ENCODE assay signal across 9 mouse cellular contexts in the genomic region with DNA sequence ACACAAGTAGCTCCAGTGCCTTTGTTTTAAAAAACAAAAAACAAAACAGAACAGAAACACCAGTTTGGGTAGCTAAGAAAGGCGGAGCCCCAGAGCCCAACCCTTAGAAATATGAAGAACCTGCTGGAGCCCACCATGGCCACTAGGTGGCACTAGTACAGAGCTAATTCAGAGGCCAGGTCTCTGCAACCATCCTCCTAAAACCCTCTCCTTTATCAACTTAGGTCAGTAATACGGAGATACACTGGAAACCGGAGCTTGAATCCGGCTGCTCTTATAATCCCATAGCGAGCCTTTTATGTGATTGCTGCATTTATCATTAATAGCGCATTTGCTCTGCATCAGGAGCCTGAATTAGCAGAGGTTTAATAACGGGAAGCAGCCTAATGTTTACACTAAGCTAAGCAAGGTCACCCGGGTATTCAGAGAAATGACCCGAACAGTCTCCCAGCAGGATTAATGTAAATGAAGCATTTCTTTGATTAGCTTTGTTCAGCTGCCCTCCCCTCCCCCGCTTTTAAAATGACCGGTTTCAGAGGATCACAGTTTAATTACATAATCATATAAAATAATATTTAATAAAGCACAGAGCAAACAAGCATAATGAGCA. TPM values are rescaled to one million over a fixed set of nuclear protein-coding genes. Genes with fewer than 3 reads are reported as not detected.
A peak's percentile ranks its signal among the peaks of the same experiment; 100 is the strongest.
DNase-seq lines count a peak whose midpoint lies in the region; ATAC-seq and TF ChIP-seq lines count a peak whose summit lies in the region.
"Had no signal": no experiment of that assay in that cellular context is flagged by ENCODE, and none has a peak within 500 bp of the region (broad histone marks: within the 10 kb centered on the region; RNA-seq: fewer than 3 reads in every experiment).

No protein-coding gene starts in this region.

- peaks cover 19% of the 10 kb centered on the region for H3K27me3 ChIP-seq in heart, embryonic 13.5 days (replicated peaks)
- no peaks in the 10 kb centered on the region for H3K27me3 ChIP-seq in kidney, postnatal 0 days (ENCODE audit: insufficient read depth, low read length)
- peaks cover 3% of the 10 kb centered on the region; the same call in 1 of the 2 replicates for H3K27me3 ChIP-seq in liver, adult 2 months (ENCODE audit: control insufficient read depth, insufficient read depth, low read length)
- no peaks in the 10 kb centered on the region for H3K27me3 ChIP-seq in splenic B cell, adult 2 months (ENCODE audit: control insufficient read depth, insufficient read depth, low read length, poor library complexity, severe bottlenecking)

- H3K27ac ChIP-seq in heart, embryonic 13.5 days (replicated peaks), result no peak overlapping the region
- no peak overlapping the region for H3K27ac ChIP-seq in kidney, postnatal 0 days
- H3K27ac ChIP-seq in liver, adult 2 months (replicated peaks; ENCODE audit: insufficient read depth, low read depth, low read length), result no peak overlapping the region

- H3K4me1 ChIP-seq in heart, embryonic 13.5 days, result peaks cover 19% of the 10 kb centered on the region
- H3K4me1 ChIP-seq in kidney, postnatal 0 days (replicated peaks; ENCODE audit: insufficient read depth, low read length), result 0 out of 2 replicates have a peak, but pooled peaks cover 5% of the 10 kb centered on the region
- H3K4me1 ChIP-seq in liver, adult 2 months (ENCODE audit: control insufficient read depth, insufficient read depth, low read length), result peaks cover 9% of the 10 kb centered on the region

- peak overlapping the region; percentile 51 for H3K4me3 ChIP-seq in heart, embryonic 13.5 days
- peak overlapping the region; percentile 13; the same call in 1 of the 2 replicates for H3K4me3 ChIP-seq in kidney, postnatal 0 days (replicated peaks; ENCODE audit: low read depth, low read length)
- H3K4me3 ChIP-seq in liver, adult 2 months (ENCODE audit: insufficient read depth, low read depth, low read length), result no peak overlapping the region

- TF ChIP-seq POLR2A in liver, adult 2 months (IDR thresholded peaks at IDR 0.05; ENCODE audit: extremely low read depth, insufficient read depth, low read length), result no peak

- H3K9ac ChIP-seq in heart, embryonic 13.5 days, result peak overlapping the region; percentile 70
- H3K9ac ChIP-seq in kidney, postnatal 0 days (ENCODE audit: low read depth, low read length), result 0 out of 2 replicates have a peak overlapping the region, but pooled peaks have one; percentile 18
- H3K9ac ChIP-seq in liver, adult 2 months (ENCODE audit: low read depth, low read length), result no peak overlapping the region

- DNase-seq in CD8-positive naive resting alpha-beta T cell, adult 2 months (ENCODE audit: low read depth in 2 of 2, low spot score in 2 of 2), result peak; percentile 20 to 44
- peak; percentile 33 for DNase-seq in c-Kit-negative CD71-positive TER-119-positive erythroid progenitor cells, embryonic 14.5 days (ENCODE audit: low read depth, low spot score)
- peak; percentile 36 for DNase-seq in fibroblast of lung, adult 2 months (ENCODE audit: low read depth)
- peak; percentile 96 for DNase-seq in kidney, postnatal 0 days (ENCODE audit: low spot score)
- DNase-seq in liver, adult 2 months (ENCODE audit: extremely low read depth, low read depth, low spot score), result peak; percentile 37
- peak; percentile 78 for DNase-seq in splenic B cell, adult 2 months (ENCODE audit: low read depth, low spot score)

- peak overlapping the region; percentile 75 for H3K4me2 ChIP-seq in heart, embryonic 13.5 days
- H3K4me2 ChIP-seq in kidney, postnatal 0 days (ENCODE audit: low read length), result peak overlapping the region; percentile 54

- H3K79me2 ChIP-seq in liver, adult 2 months (ENCODE audit: control insufficient read depth, insufficient read depth, low read length), result no peaks in the 10 kb centered on the region

- peak; percentile 88 for TF ChIP-seq CTCF in kidney, postnatal 0 days (IDR thresholded peaks at IDR 0.05; ENCODE audit: low read depth)
- TF ChIP-seq CTCF in liver, adult 2 months (IDR thresholded peaks at IDR 0.05; ENCODE audit: low read depth, low read length), result peak; percentile 65; the same call in 1 of the 2 replicates

- H3K9me3 ChIP-seq in heart, embryonic 13.5 days, result peaks cover 3% of the 10 kb centered on the region; the same call in 1 of the 2 replicates
- H3K9me3 ChIP-seq in kidney, postnatal 0 days (replicated peaks; ENCODE audit: low read length), result no peaks in the 10 kb centered on the region

- 3% methylated on average over 11 of the region's 11 CpGs for WGBS in heart, embryonic 13.5 days
- under 1% methylated on average over 11 of the region's 11 CpGs for WGBS in kidney, postnatal 0 days
- 3% methylated on average over 11 of the region's 11 CpGs for WGBS in liver, adult 2 months

- ATAC-seq in heart, embryonic 13.5 days (ENCODE audit: extremely low read depth, insufficient number of reproducible peaks, low FRiP score, low TSS enrichment), result peak; percentile 42; the same call in 1 of the 2 replicates
- peak; percentile 52; the same call in 1 of the 2 replicates for ATAC-seq in kidney, postnatal 0 days (replicated peaks; ENCODE audit: low FRiP score, low read depth)
- peak; percentile 76; the same call in 1 of the 2 replicates for ATAC-seq in monocyte, adult 5-6 weeks (replicated peaks; ENCODE audit: insufficient number of reproducible peaks, low FRiP score, low TSS enrichment, poor library complexity, severe bottlenecking)

- no peaks in the 10 kb centered on the region for H3K36me3 ChIP-seq in heart, embryonic 13.5 days
- no peaks in the 10 kb centered on the region for H3K36me3 ChIP-seq in kidney, postnatal 0 days (ENCODE audit: insufficient read depth, low read length)
- H3K36me3 ChIP-seq in liver, adult 2 months (ENCODE audit: control insufficient read depth, insufficient read depth, low read length), result no peaks in the 10 kb centered on the region
- no peaks in the 10 kb centered on the region for H3K36me3 ChIP-seq in splenic B cell, adult 2 months (ENCODE audit: control insufficient read depth, insufficient read depth, low read length, poor library complexity, severe bottlenecking)

RNA-seq across cellular contexts. Expression of a gene that starts 53.9 kb away (rescaled TPM):
- not detected in 2 replicates for polyA plus RNA-seq in heart, embryonic 13.5 days (2015; fragmentation: Nextera tagmentation; extraction: Ambion mirVana)
- polyA plus RNA-seq in kidney, postnatal 0 days (2015; fragmentation: Nextera tagmentation; extraction: Ambion mirVana), result not detected in 2 replicates
- total RNA-seq in liver, adult 2 months (2014; rRNA removed), result not detected in 2 replicates
- polyA plus RNA-seq in liver, adult 2 months (2012; rRNA removed), result not detected in 2 replicates
- not detected in 3 replicates for total RNA-seq in monocyte, adult 5-6 weeks (2017)
- polyA plus RNA-seq: gonadal fat pad, adult 2 months had no signal

Comparison
In these comparisons a context has a peak if more than half of its experiments do, and no peak if none do; other contexts are left out.
1. DNase-seq: peak in every context shown above with its lines; median percentile 96 in kidney, postnatal 0 days; 78 in splenic B cell, adult 2 months; 37 in liver, adult 2 months; 36 in fibroblast of lung, adult 2 months; 33 in c-Kit-negative CD71-positive TER-119-positive erythroid progenitor cells, embryonic 14.5 days; 32 in CD8-positive naive resting alpha-beta T cell, adult 2 months.